Mouse (Mus musculus) lung, embryonic 14.5 days (tissue): ENCODE measurements around the gene Syngr3. TPM values are rescaled to one million over a fixed set of nuclear protein-coding genes. Genes with fewer than 3 reads are reported as not detected.

Source experiments
- ATAC-seq: fragments of 200-750 bp; cut with Nextera tagmentation; 2 replicates; pipeline ENCODE4 v1.8.0; 2017; ENCODE audit warnings: mild to moderate bottlenecking, moderate TSS enrichment, moderate library complexity; ENCODE audit not compliant: insufficient read depth
- DNase-seq: peaks from one replicate; pipeline ENCODE4 v3.0.0-alpha.2; 2015
- H3K27ac ChIP-seq: fragments of 300-500 bp; sonication (generic); 2 replicates; pipeline ENCODE4 v1.5.1; 2014; ENCODE audit warnings: low read depth, mild to moderate bottlenecking, moderate library complexity
- H3K27me3 ChIP-seq: fragments of 300-500 bp; sonication (generic); 2 replicates; pipeline ENCODE4 v1.6.1; 2014; ENCODE audit warnings: low read length, control low read depth; ENCODE audit not compliant: insufficient read depth
- H3K36me3 ChIP-seq: fragments of 300-500 bp; sonication (generic); 2 replicates; pipeline ENCODE4 v1.6.1; 2014; ENCODE audit warnings: control low read depth; ENCODE audit not compliant: insufficient read depth
- H3K4me1 ChIP-seq: fragments of 300-500 bp; sonication (generic); 2 replicates; pipeline ENCODE4 v1.6.1; 2014; ENCODE audit warnings: antibody characterized with exemption, control low read depth; ENCODE audit not compliant: insufficient read depth
- H3K4me2 ChIP-seq: fragments of 300-500 bp; sonication (generic); 2 replicates; pipeline ENCODE4 v1.6.1; 2014; ENCODE audit warnings: mild to moderate bottlenecking
- H3K4me3 ChIP-seq: fragments of 300-500 bp; sonication (generic); 2 replicates; pipeline ENCODE4 v1.5.1; 2014; ENCODE audit warnings: low read depth, low read length
- H3K9ac ChIP-seq: fragments of 300-500 bp; sonication (generic); 2 replicates; pipeline ENCODE4 v1.6.1; 2014
- H3K9me3 ChIP-seq: fragments of 300-500 bp; sonication (generic); 2 replicates; pipeline ENCODE4 v1.6.1; 2016; ENCODE audit warnings: low read depth, low read length, control low read depth
- CTCF ChIP-seq: IDR thresholded peaks from 2 replicates; pipeline ENCODE4 v1.5.1; 2016; ENCODE audit warnings: antibody characterized with exemption, low read depth
- WGBS: fragments of 180-500 bp; shearing (Covaris S2); extraction: QIAGEN DNeasy Blood & Tissue Kit; methylation state at CpG from one replicate; pipeline ENCODE4 v1.1.7; 2014; 5-methylcytosine and 5-hydroxymethylcytosine counted together
- polyA plus RNA-seq: library from polyadenylated mRNA; unstranded; fragments of >200 nt; fragmentation: Nextera tagmentation; extraction: Ambion mirVana; gene quantifications from 2 replicates; pipeline ENCODE4 v1.2.1, GENCODE M21; 2014

The Syngr3 gene
- 0.83 and 1.3 TPM in 2 replicates for polyA plus RNA-seq

- 0 out of 2 replicates have a peak, but pooled peaks have one; percentile 32 for ATAC-seq
- H3K4me3 ChIP-seq = peak within 1 kb of the TSS; percentile 50
- peaks cover 21% of the 10 kb centered on the region for H3K36me3 ChIP-seq
- H3K9me3 ChIP-seq = no peaks in the 10 kb centered on the region
- peaks cover 43% of the 10 kb centered on the region for H3K27me3 ChIP-seq
- peaks cover 3% of the 10 kb centered on the region; the same call in 1 of the 2 replicates for H3K4me1 ChIP-seq
- peak within 1 kb of the TSS; percentile 92 for H3K4me2 ChIP-seq
- H3K27ac ChIP-seq = no peak within 1 kb of the TSS
- under 1% methylated on average over 53 of the region's 55 CpGs for WGBS
- DNase-seq = peak; percentile 34
- peak within 1 kb of the TSS; percentile 54 for H3K9ac ChIP-seq
- TF ChIP-seq CTCF = no peak
These were observed at the start of gene Syngr3 for GRCm38 (mm10) chr17:24689251-24690081. Gene Syngr3, minus strand, starts transcription at chr17:24689955.

- 72% methylated on average over 4 of the region's 4 CpGs for WGBS
- no peak overlapping the region for H3K4me2 ChIP-seq
These were observed 48.5 kb upstream of the Syngr3 start for GRCm38 (mm10) chr17:24738238-24738637.

GRCm38 (mm10) chr17:24737135-24737810 lies 47.5 kb upstream of the Syngr3 start:
- DNase-seq (no peak), ATAC-seq (no peak)
- peak overlapping the region; percentile 65 for H3K4me3 ChIP-seq
- peak overlapping the region; percentile 76 for H3K9ac ChIP-seq
- no peaks in the 10 kb centered on the region for H3K27me3 ChIP-seq
- peaks cover 8% of the 10 kb centered on the region; the same call in 1 of the 2 replicates for H3K36me3 ChIP-seq
- peaks cover 11% of the 10 kb centered on the region for H3K4me1 ChIP-seq
- WGBS = 26% methylated on average over 8 of the region's 8 CpGs
- no peaks in the 10 kb centered on the region for H3K9me3 ChIP-seq
- no peak overlapping the region for H3K27ac ChIP-seq
- peak overlapping the region; percentile 83 for H3K4me2 ChIP-seq
- TF ChIP-seq CTCF = peak; percentile 25; the same call in 1 of the 2 replicates

More at GRCm38 (mm10) chr17:24738238-24738637, 48.5 kb upstream of the Syngr3 start:
- TF ChIP-seq CTCF = no peak
- peaks cover 12% of the 10 kb centered on the region; the same call in 1 of the 2 replicates for H3K36me3 ChIP-seq
- no peak overlapping the region for H3K27ac ChIP-seq
- DNase-seq (no peak), ATAC-seq (no peak)
- no peak overlapping the region for H3K9ac ChIP-seq
- H3K27me3 ChIP-seq = no peaks in the 10 kb centered on the region
- peaks cover 11% of the 10 kb centered on the region for H3K4me1 ChIP-seq
- no peak overlapping the region for H3K4me3 ChIP-seq
- no peaks in the 10 kb centered on the region for H3K9me3 ChIP-seq

- peak within 1 kb of the TSS; percentile 83 for H3K4me2 ChIP-seq
- H3K27ac ChIP-seq = peak within 1 kb of the TSS; percentile 59
- H3K9me3 ChIP-seq = no peaks in the 10 kb centered on the region
- DNase-seq (peak; percentile 99), ATAC-seq (peak; percentile 97)
- WGBS = 2% methylated on average over 29 of the region's 29 CpGs
- H3K27me3 ChIP-seq = no peaks in the 10 kb centered on the region
- H3K9ac ChIP-seq = peak within 1 kb of the TSS; percentile 76
- TF ChIP-seq CTCF = no peak
- H3K4me1 ChIP-seq = peaks cover 11% of the 10 kb centered on the region
- peak within 1 kb of the TSS; percentile 65 for H3K4me3 ChIP-seq
- no peaks in the 10 kb centered on the region for H3K36me3 ChIP-seq
These were observed 46.7 kb upstream of the Syngr3 start, which contains the start of gene Msrb1 for GRCm38 (mm10) chr17:24736330-24737051. Gene Msrb1, plus strand, starts transcription at chr17:24736642.

- 85% methylated on average over 7 of the region's 7 CpGs for WGBS
- H3K4me1 ChIP-seq = peaks cover 11% of the 10 kb centered on the region
- H3K36me3 ChIP-seq = no peaks in the 10 kb centered on the region
- no peak overlapping the region for H3K4me3 ChIP-seq
- ATAC-seq (no peak), DNase-seq (no peak)
- no peak overlapping the region for H3K4me2 ChIP-seq
- H3K9ac ChIP-seq = no peak overlapping the region
- no peaks in the 10 kb centered on the region for H3K9me3 ChIP-seq
- no peaks in the 10 kb centered on the region for H3K27me3 ChIP-seq
- TF ChIP-seq CTCF = no peak
- no peak overlapping the region for H3K27ac ChIP-seq
These were observed 45.7 kb upstream of the Syngr3 start for GRCm38 (mm10) chr17:24735446-24735845.

GRCm38 (mm10) chr17:24734513-24734912 lies 44.8 kb upstream of the Syngr3 start:
- Histone ChIP-seq H3K36me3 (no peaks in the 10 kb centered on the region), H3K4me2 (no peak overlapping the region), H3K4me1 (peaks cover 11% of the 10 kb centered on the region), H3K27me3 (no peaks in the 10 kb centered on the region), H3K27ac (no peak overlapping the region), H3K4me3 (no peak overlapping the region), H3K9ac (no peak overlapping the region), H3K9me3 (no peaks in the 10 kb centered on the region)
- no peak for ATAC-seq
- no peak for DNase-seq
- no peak for TF ChIP-seq CTCF
- WGBS = 78% methylated on average over 1 of the region's 1 CpGs
